Mouse (Mus musculus): ENCODE measurements around the gene Pter. TPM values are rescaled to one million over a fixed set of nuclear protein-coding genes. Genes with fewer than 3 reads are reported as not detected.

The Pter gene
- total RNA-seq, 1 experiment = 3.9 TPM

- Histone ChIP-seq H3K4me1 (ENCODE audit: control insufficient read depth in 2 of 2, insufficient read depth in 2 of 2, low read length in 2 of 2, poor library complexity in 1 of 2) (no peaks in the 10 kb centered on the region), H3K9me3 (ENCODE audit: control insufficient read depth, insufficient read depth, low read depth, low read length) (no peaks in the 10 kb centered on the region), H3K4me3 (ENCODE audit: insufficient read depth in 1 of 2, low read depth in 1 of 2, low read length in 2 of 2, poor library complexity in 1 of 2, severe bottlenecking in 1 of 2) (no peak overlapping the region), H3K27ac (ENCODE audit: insufficient read depth, low read depth, low read length, poor library complexity, severe bottlenecking) (no peak overlapping the region), H3K9ac (ENCODE audit: insufficient read depth, low read depth, low read length, poor library complexity, severe bottlenecking) (no peak overlapping the region), H3K36me3 (ENCODE audit: control insufficient read depth, insufficient read depth, low read length, poor library complexity, severe bottlenecking) (no peaks in the 10 kb centered on the region)
- TF ChIP-seq ZNF384 (IDR thresholded peaks at IDR 0.05; ENCODE audit: low read depth, low read length) = no peak
- no peak for TF ChIP-seq HCFC1 (IDR thresholded peaks at IDR 0.05; ENCODE audit: borderline replicate concordance, insufficient read depth, low read length)
- no peak for TF ChIP-seq ZC3H11A (IDR thresholded peaks at IDR 0.05; ENCODE audit: borderline replicate concordance, low read depth, low read length)
- no peak for TF ChIP-seq CHD2 (IDR thresholded peaks at IDR 0.05; ENCODE audit: low read depth, low read length)
- no peak for TF ChIP-seq MAFK (IDR thresholded peaks at IDR 0.05; ENCODE audit: insufficient read depth, low read depth, low read length)
- in situ Hi-C loops (cut with MboI; ENCODE audit: low sequenced_read_pairs in 2 of 2, unreplicated experiment in 2 of 2) = no loop called here
- no peak for DNase-seq (ENCODE audit: low read depth, low spot score)
Observed at GRCm38 (mm10) chr2:12883276-12883914, 40.4 kb upstream of the Pter start.

- no peak for DNase-seq (ENCODE audit: low read depth, low spot score)
- in situ Hi-C loops (cut with MboI; ENCODE audit: low sequenced_read_pairs in 2 of 2, unreplicated experiment in 2 of 2) = no loop called here
- no peak overlapping the region for H3K9ac ChIP-seq (ENCODE audit: insufficient read depth, low read depth, low read length, poor library complexity, severe bottlenecking)
- H3K4me1 ChIP-seq (ENCODE audit: control insufficient read depth in 2 of 2, insufficient read depth in 2 of 2, low read length in 2 of 2, poor library complexity in 1 of 2) = no peaks in the 10 kb centered on the region
- H3K9me3 ChIP-seq (ENCODE audit: control insufficient read depth, insufficient read depth, low read depth, low read length) = no peaks in the 10 kb centered on the region
- H3K36me3 ChIP-seq (ENCODE audit: control insufficient read depth, insufficient read depth, low read length, poor library complexity, severe bottlenecking) = no peaks in the 10 kb centered on the region
- no peak overlapping the region for H3K27ac ChIP-seq (ENCODE audit: insufficient read depth, low read depth, low read length, poor library complexity, severe bottlenecking)
- H3K4me3 ChIP-seq (ENCODE audit: insufficient read depth in 1 of 2, low read depth in 1 of 2, low read length in 2 of 2, poor library complexity in 1 of 2, severe bottlenecking in 1 of 2) = no peak overlapping the region
- no peak for TF ChIP-seq CHD2 (IDR thresholded peaks at IDR 0.05; ENCODE audit: low read depth, low read length)
- no peak for TF ChIP-seq HCFC1 (IDR thresholded peaks at IDR 0.05; ENCODE audit: borderline replicate concordance, insufficient read depth, low read length)
- no peak for TF ChIP-seq ZC3H11A (IDR thresholded peaks at IDR 0.05; ENCODE audit: borderline replicate concordance, low read depth, low read length)
- no peak for TF ChIP-seq MAFK (IDR thresholded peaks at IDR 0.05; ENCODE audit: insufficient read depth, low read depth, low read length)
- TF ChIP-seq ZNF384 (IDR thresholded peaks at IDR 0.05; ENCODE audit: low read depth, low read length) = no peak
Observed at GRCm38 (mm10) chr2:12887015-12887414, 36.8 kb upstream of the Pter start.

DNA sequence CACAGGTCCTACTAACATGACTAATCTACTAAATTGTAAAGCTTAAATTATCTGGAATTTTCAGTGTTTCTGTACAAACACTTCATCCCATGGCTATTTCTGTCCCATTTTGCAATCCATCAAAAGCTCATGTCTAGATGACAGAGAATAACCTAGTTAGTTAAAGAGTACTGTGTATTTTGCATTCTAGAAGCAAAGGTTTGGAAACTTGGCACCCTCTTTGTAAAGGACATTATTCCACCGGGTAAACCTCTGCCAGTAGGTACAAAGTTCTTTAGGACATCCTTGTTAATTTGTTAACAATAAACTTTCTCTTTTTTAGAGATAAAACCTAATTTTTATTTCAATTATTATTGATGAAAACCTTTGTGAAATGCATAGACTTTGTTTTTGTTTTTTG is 18.1 kb upstream of the Pter start:
- no peak for DNase-seq (ENCODE audit: low read depth, low spot score)

GRCm38 (mm10) chr2:12925643-12926042 is 1.8 kb downstream of the Pter start:
- H3K27ac ChIP-seq (ENCODE audit: insufficient read depth, low read depth, low read length, poor library complexity, severe bottlenecking) = no peak overlapping the region
- TF ChIP-seq ZC3H11A (IDR thresholded peaks at IDR 0.05; ENCODE audit: borderline replicate concordance, low read depth, low read length) (no peak), CHD2 (IDR thresholded peaks at IDR 0.05; ENCODE audit: low read depth, low read length) (no peak), MAFK (IDR thresholded peaks at IDR 0.05; ENCODE audit: insufficient read depth, low read depth, low read length) (no peak), HCFC1 (IDR thresholded peaks at IDR 0.05; ENCODE audit: borderline replicate concordance, insufficient read depth, low read length) (no peak), ZNF384 (IDR thresholded peaks at IDR 0.05; ENCODE audit: low read depth, low read length) (no peak)
- no peak overlapping the region for H3K4me3 ChIP-seq (ENCODE audit: insufficient read depth in 1 of 2, low read depth in 1 of 2, low read length in 2 of 2, poor library complexity in 1 of 2, severe bottlenecking in 1 of 2)
- H3K4me1 ChIP-seq (ENCODE audit: control insufficient read depth in 2 of 2, insufficient read depth in 2 of 2, low read length in 2 of 2, poor library complexity in 1 of 2) = no peaks in the 10 kb centered on the region
- no peak for DNase-seq (ENCODE audit: low read depth, low spot score)
- H3K36me3 ChIP-seq (ENCODE audit: control insufficient read depth, insufficient read depth, low read length, poor library complexity, severe bottlenecking) = no peaks in the 10 kb centered on the region
- no peaks in the 10 kb centered on the region for H3K9me3 ChIP-seq (ENCODE audit: control insufficient read depth, insufficient read depth, low read depth, low read length)
- in situ Hi-C loops (cut with MboI; ENCODE audit: low sequenced_read_pairs in 2 of 2, unreplicated experiment in 2 of 2) = no loop called here
- H3K9ac ChIP-seq (ENCODE audit: insufficient read depth, low read depth, low read length, poor library complexity, severe bottlenecking) = no peak overlapping the region

More for the DNA sequence above, 18.1 kb upstream of the Pter start:
- in situ Hi-C loops (cut with MboI; ENCODE audit: low sequenced_read_pairs in 2 of 2, unreplicated experiment in 2 of 2) = no loop called here
- Histone ChIP-seq H3K9ac (ENCODE audit: insufficient read depth, low read depth, low read length, poor library complexity, severe bottlenecking) (no peak overlapping the region), H3K36me3 (ENCODE audit: control insufficient read depth, insufficient read depth, low read length, poor library complexity, severe bottlenecking) (no peaks in the 10 kb centered on the region), H3K4me3 (ENCODE audit: insufficient read depth in 1 of 2, low read depth in 1 of 2, low read length in 2 of 2, poor library complexity in 1 of 2, severe bottlenecking in 1 of 2) (no peak overlapping the region), H3K27ac (ENCODE audit: insufficient read depth, low read depth, low read length, poor library complexity, severe bottlenecking) (no peak overlapping the region), H3K9me3 (ENCODE audit: control insufficient read depth, insufficient read depth, low read depth, low read length) (no peaks in the 10 kb centered on the region), H3K4me1 (ENCODE audit: control insufficient read depth in 2 of 2, insufficient read depth in 2 of 2, low read length in 2 of 2, poor library complexity in 1 of 2) (no peaks in the 10 kb centered on the region)
- TF ChIP-seq ZNF384 (IDR thresholded peaks at IDR 0.05; ENCODE audit: low read depth, low read length) (no peak), ZC3H11A (IDR thresholded peaks at IDR 0.05; ENCODE audit: borderline replicate concordance, low read depth, low read length) (no peak), CHD2 (IDR thresholded peaks at IDR 0.05; ENCODE audit: low read depth, low read length) (no peak), MAFK (IDR thresholded peaks at IDR 0.05; ENCODE audit: insufficient read depth, low read depth, low read length) (no peak), HCFC1 (IDR thresholded peaks at IDR 0.05; ENCODE audit: borderline replicate concordance, insufficient read depth, low read length) (no peak)
